Mouse (Mus musculus) hindlimb bud, embryonic 11.5 days (tissue): ENCODE data around the gene Ndufa9.
A peak's percentile ranks its signal among the peaks of the same experiment; 100 is the strongest.

Source experiments
- DNase-seq: peaks from one replicate; pipeline ENCODE4 v3.0.0-alpha.2; 2012; ENCODE audit warnings: low read depth, low spot score; ENCODE audit errors: extremely low spot score

Ndufa9 gene

GRCm38 (mm10) chr6:126848712-126849704 is at the start of gene Ndufa9:
TSS of gene Ndufa9 (minus strand) at chr6:126849136.
- DNase-seq, result peak; percentile 82

- DNase-seq, result no peak
These were observed 28.2 kb upstream of the Ndufa9 start for GRCm38 (mm10) chr6:126877118-126877517.

- no peak for DNase-seq
These were observed 3.9 kb upstream of the Ndufa9 start, which contains the start of gene Akap3 for GRCm38 (mm10) chr6:126852881-126853280. TSS of gene Akap3 (plus strand) at chr6:126853098.

- no peak for DNase-seq
These were observed 12.3 kb downstream of the Ndufa9 start for GRCm38 (mm10) chr6:126836628-126837027.

DNA sequence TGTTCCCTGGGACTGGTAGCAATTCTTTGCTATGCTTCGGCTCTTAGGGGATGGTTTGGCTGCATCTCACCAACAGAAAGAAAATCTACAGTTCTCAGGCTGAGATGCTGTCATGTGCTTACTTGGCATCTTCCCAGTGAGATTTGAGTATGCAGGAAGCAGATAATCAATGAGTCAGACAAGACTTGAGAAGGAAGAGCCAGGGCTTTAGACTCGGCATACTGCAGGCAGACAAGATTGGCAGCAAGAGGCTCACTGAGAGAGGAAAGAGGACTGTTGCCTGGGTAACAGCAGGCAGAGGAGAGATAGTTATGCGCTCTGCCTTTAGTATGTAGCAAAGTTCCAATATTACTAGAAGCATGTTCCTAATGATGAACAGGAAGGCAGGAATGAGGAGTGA is 25.8 kb downstream of the Ndufa9 start:
- DNase-seq, result no peak

DNA sequence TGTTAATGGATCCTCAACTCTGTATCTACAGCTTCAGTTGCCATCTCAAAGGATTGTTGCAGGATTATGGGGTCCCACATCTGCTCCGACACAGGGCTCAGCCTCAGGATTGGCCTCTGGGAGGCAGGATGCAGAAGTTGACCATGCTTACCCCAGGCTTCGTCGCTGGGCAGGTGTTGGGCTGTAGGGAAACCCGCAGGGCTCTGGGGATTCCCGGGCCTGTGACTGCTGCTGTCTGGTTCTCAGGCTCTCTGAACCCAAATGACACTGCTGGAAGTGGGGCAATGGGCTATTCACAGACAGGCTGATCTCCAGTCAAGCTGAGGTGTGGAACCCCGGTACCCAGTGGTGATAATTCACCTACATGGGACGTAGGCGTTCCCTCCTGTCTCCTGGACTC is 32.6 kb downstream of the Ndufa9 start:
- DNase-seq, result no peak

- no peak for DNase-seq
These were observed 33.7 kb downstream of the Ndufa9 start for GRCm38 (mm10) chr6:126815206-126815750.

DNA sequence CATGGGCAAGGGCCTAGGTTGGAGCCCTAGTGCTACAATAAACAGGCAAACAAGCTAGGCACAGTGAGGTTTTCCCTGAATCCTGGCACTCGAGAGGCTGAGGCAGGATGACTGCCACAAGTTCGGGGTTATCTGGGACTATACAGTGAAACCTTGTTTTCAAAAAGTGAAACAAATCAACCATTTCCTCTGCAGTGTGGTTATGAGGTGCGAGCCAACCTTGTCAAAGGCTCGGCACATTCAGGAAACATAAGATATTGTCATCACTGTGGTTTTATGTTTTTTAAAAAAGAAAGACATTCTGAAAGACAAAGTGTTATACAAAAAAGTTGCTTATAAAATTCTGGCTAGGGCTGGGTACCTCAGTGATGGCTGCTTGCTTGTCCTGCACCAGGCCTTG is 37.5 kb downstream of the Ndufa9 start:
- DNase-seq, result no peak

GRCm38 (mm10) chr6:126808561-126808960 is 40.4 kb downstream of the Ndufa9 start:
- DNase-seq, result no peak

- DNase-seq, result no peak
These were observed 40.8 kb downstream of the Ndufa9 start for GRCm38 (mm10) chr6:126808134-126808533.

- no peak for DNase-seq
These were observed 42.2 kb downstream of the Ndufa9 start for GRCm38 (mm10) chr6:126806783-126807182.

DNA sequence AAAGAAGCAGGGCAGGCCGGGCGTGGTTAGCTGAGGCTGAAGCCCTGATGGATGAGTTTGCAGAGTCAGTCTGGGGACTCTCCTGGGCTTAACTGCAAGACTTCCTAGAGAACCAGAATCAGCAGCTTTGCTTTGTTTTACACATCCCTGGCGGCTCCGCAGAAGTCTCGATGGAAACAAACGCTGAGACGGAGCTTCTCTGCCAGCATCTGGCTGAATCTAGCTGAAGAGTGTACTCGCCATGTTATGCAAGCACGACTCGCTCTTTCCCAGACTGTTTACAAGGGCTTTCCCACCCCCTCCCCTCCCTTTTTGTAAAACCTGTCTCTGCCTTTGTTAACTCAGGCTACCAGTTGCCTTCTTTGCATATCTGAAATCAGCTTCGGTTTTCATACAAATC is 46.0 kb downstream of the Ndufa9 start:
- DNase-seq, result no peak

GRCm38 (mm10) chr6:126794751-126795150 is 54.2 kb downstream of the Ndufa9 start:
- DNase-seq, result no peak

- DNase-seq, result no peak
These were observed 55.2 kb downstream of the Ndufa9 start for GRCm38 (mm10) chr6:126793689-126794088.

DNA sequence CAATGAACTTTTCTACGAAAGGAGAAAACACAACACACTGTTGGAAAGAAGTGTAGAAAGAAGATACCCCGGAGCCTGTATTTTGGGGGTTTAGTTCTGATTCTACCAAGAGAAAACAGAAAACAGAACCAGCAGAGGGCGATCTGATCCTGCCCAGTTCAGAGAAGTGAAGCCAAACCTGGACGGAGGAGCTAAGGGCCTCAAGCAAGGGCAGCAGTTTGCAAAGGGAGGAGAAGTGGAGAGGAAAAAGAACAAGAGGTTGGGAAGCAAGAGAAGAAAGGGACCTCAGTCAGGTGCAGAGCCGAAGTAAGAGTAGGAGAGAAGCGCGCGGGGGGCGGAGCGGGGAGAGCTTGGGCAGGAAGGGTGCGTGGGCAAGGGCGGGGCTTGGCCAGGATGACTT is 57.0 kb downstream of the Ndufa9 start:
- no peak for DNase-seq

- no peak for DNase-seq
These were observed 57.4 kb downstream of the Ndufa9 start for GRCm38 (mm10) chr6:126791488-126791887.

DNA sequence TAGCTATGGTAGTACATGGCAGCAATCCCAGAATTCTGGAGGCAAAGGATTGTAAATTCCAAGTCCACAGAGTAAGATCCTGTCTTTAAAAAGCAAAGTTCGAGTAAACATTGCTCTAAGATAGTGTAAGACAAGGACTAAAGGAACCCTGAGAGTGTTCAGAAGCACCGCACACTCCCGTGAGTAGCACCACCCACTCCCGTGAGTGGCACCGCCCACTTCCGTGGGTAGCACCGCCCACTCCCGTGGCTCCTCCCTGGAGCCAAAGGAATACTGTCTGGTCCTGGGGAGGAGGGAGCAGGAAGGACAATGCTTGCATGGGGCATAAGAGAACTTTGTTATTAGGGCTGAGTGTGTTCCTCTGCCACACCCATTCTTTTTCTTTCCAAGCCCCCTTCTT is 60.1 kb downstream of the Ndufa9 start:
- no peak for DNase-seq

GRCm38 (mm10) chr6:126784206-126784605 is 64.7 kb downstream of the Ndufa9 start:
- DNase-seq, result no peak

- DNase-seq, result no peak
These were observed 65.3 kb downstream of the Ndufa9 start for GRCm38 (mm10) chr6:126783651-126784066.

DNA sequence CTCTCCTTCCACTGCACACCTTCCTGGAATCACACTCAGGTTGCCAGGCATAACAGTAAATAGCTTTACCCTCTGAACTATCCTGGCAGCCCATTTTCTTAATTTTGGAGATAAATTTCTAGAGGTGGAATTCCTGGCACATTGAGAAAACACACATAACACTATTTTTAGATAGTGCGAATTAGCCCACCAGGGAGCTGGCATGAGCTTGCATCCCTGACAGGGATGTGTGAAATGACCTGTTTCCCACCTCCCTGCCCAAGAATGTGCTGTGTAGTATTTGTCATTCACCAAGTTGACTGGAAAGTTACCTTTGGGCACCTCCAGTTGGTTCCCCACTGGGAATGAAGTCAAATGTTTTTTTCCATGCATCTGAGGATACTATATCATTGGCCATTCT is 65.9 kb downstream of the Ndufa9 start:
- no peak for DNase-seq

- DNase-seq, result no peak
These were observed 71.0 kb downstream of the Ndufa9 start for GRCm38 (mm10) chr6:126777889-126778288.

DNA sequence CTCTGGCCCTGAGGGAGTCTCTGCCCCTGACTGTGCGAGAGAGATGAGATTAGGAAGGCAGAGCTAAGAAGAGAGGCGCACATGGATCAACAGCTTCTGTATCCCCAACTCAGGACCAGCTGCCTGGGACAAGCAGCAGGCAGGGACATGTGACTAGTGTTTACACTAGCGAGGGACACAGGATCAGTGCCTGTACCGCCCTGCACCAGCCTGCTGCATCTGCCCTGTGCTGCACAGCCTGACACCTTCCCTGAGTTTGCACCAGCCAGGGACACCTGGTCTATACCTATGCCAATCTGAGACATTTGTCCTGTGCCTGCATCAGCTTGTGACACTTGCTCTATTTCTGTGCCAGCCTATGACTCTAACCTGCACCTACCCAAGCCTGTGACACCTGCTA is 75.1 kb downstream of the Ndufa9 start:
- no peak for DNase-seq
